Mouse (Mus musculus): ENCODE data around the gene Gclm.

Gclm gene

GRCm38 (mm10) chr3:122292300-122293222, 47.2 kb downstream of the Gclm start:
- DNase-seq (ENCODE audit: low read depth, low spot score), result peak; percentile 94

- DNase-seq (ENCODE audit: low read depth, low spot score), result peak; percentile 84
Observed at GRCm38 (mm10) chr3:122293223-122293953, 48.0 kb downstream of the Gclm start.

GRCm38 (mm10) chr3:122293954-122294850, 48.8 kb downstream of the Gclm start, which contains the start of gene Bcar3:
Bcar3 (plus strand) TSS chr3:122294136.
- peak; percentile 97 for DNase-seq (ENCODE audit: low read depth, low spot score)

GRCm38 (mm10) chr3:122295511-122295910, 50.2 kb downstream of the Gclm start:
- DNase-seq (ENCODE audit: low read depth, low spot score), result peak; percentile 91

- peak; percentile 63 for DNase-seq (ENCODE audit: low read depth, low spot score)
Observed at GRCm38 (mm10) chr3:122296979-122297378, 51.6 kb downstream of the Gclm start.

- DNase-seq (ENCODE audit: low read depth, low spot score), result peak; percentile 95
Observed at GRCm38 (mm10) chr3:122300983-122301919, 55.9 kb downstream of the Gclm start.

GRCm38 (mm10) chr3:122304560-122304959, 59.2 kb downstream of the Gclm start:
- DNase-seq (ENCODE audit: low read depth, low spot score), result no peak

- DNase-seq (ENCODE audit: low read depth, low spot score), result no peak
Observed at GRCm38 (mm10) chr3:122307894-122308671, 62.7 kb downstream of the Gclm start.

GRCm38 (mm10) chr3:122308981-122309380, 63.6 kb downstream of the Gclm start:
- no peak for DNase-seq (ENCODE audit: low read depth, low spot score)

GRCm38 (mm10) chr3:122312078-122312477, 66.7 kb downstream of the Gclm start:
- peak; percentile 84 for DNase-seq (ENCODE audit: low read depth, low spot score)

GRCm38 (mm10) chr3:122312936-122313629, 67.7 kb downstream of the Gclm start:
- no peak for DNase-seq (ENCODE audit: low read depth, low spot score)

GRCm38 (mm10) chr3:122313936-122314335, 68.6 kb downstream of the Gclm start:
- no peak for DNase-seq (ENCODE audit: low read depth, low spot score)

- DNase-seq (ENCODE audit: low read depth, low spot score), result no peak
Observed at GRCm38 (mm10) chr3:122316621-122317020, 71.3 kb downstream of the Gclm start.

GRCm38 (mm10) chr3:122317339-122317738, 72.0 kb downstream of the Gclm start:
- DNase-seq (ENCODE audit: low read depth, low spot score), result peak; percentile 33
